Mouse (Mus musculus): ENCODE results near the gene Prpf8.
"Not testable (repeated sequence)": the region's sequence is repeated elsewhere in the genome, so short reads cannot be mapped to it uniquely, and the experiment has no call there.

The Prpf8 gene

GRCm38 (mm10) chr11:75533314-75534015 lies 46.8 kb downstream of the Prpf8 start:
- in situ Hi-C loops (cut with MboI, MseI), result loop anchor here (5.0 kb wide), 1 partner anchor 39 kb away; no protein-coding TSS in a partner anchor

GRCm38 (mm10) chr11:75534286-75535033 lies 47.8 kb downstream of the Prpf8 start:
- in situ Hi-C loops (cut with MboI, MseI), result loop anchor here (5.0 kb wide), 1 partner anchor 38 kb away; no protein-coding TSS in a partner anchor

- in situ Hi-C loops (cut with MboI, MseI), result no loop called here
These were observed 48.6 kb downstream of the Prpf8 start for GRCm38 (mm10) chr11:75535106-75535795.

GRCm38 (mm10) chr11:75536255-75537024 lies 49.8 kb downstream of the Prpf8 start:
- in situ Hi-C loops (cut with MboI, MseI), result no loop called here

GRCm38 (mm10) chr11:75537025-75537414 lies 50.4 kb downstream of the Prpf8 start:
- in situ Hi-C loops (cut with MboI, MseI), result no loop called here

GRCm38 (mm10) chr11:75537491-75538183 lies 51.0 kb downstream of the Prpf8 start:
- in situ Hi-C loops (cut with MboI, MseI), result no loop called here

- in situ Hi-C loops (cut with MboI, MseI), result no loop called here
These were observed 51.8 kb downstream of the Prpf8 start for GRCm38 (mm10) chr11:75538184-75538969.

- in situ Hi-C loops (cut with MboI, MseI), result no loop called here
These were observed 52.3 kb downstream of the Prpf8 start for GRCm38 (mm10) chr11:75538970-75539299.

- in situ Hi-C loops (cut with MboI, MseI), result no loop called here
These were observed 53.6 kb downstream of the Prpf8 start for GRCm38 (mm10) chr11:75540209-75540608.

GRCm38 (mm10) chr11:75540710-75541581 lies 54.3 kb downstream of the Prpf8 start:
- in situ Hi-C loops (cut with MboI, MseI), result no loop called here

- in situ Hi-C loops (cut with MboI, MseI), result no loop called here
These were observed 58.1 kb downstream of the Prpf8 start for GRCm38 (mm10) chr11:75544713-75545112.

- in situ Hi-C loops (cut with MboI, MseI), result no loop called here
These were observed 59.4 kb downstream of the Prpf8 start for GRCm38 (mm10) chr11:75546057-75546456.

GRCm38 (mm10) chr11:75549658-75550111 lies 63.1 kb downstream of the Prpf8 start:
- in situ Hi-C loops (cut with MboI, MseI), result no loop called here

GRCm38 (mm10) chr11:75550200-75550946 lies 63.8 kb downstream of the Prpf8 start:
- in situ Hi-C loops (cut with MboI, MseI), result no loop called here

- in situ Hi-C loops (cut with MboI, MseI), result no loop called here
These were observed 64.7 kb downstream of the Prpf8 start for GRCm38 (mm10) chr11:75551321-75551720.

- in situ Hi-C loops (cut with MboI, MseI), result no loop called here
These were observed 65.4 kb downstream of the Prpf8 start for GRCm38 (mm10) chr11:75551961-75552441.

GRCm38 (mm10) chr11:75552906-75553482 lies 66.4 kb downstream of the Prpf8 start:
- in situ Hi-C loops (cut with MboI, MseI), result no loop called here

GRCm38 (mm10) chr11:75556006-75556405 lies 69.4 kb downstream of the Prpf8 start:
- in situ Hi-C loops (cut with MboI, MseI), result not testable (repeated sequence)

All from T-helper 2 cell (primary cell).